Mouse (Mus musculus) v-Abl transformed pro-B cells (cell line): ENCODE results near the gene Rabggtb.
"Not testable (repeated sequence)": the region's sequence is repeated elsewhere in the genome, so short reads cannot be mapped to it uniquely, and the experiment has no call there.

Experiments
- in situ Hi-C, 2 experiments: fragments of 400-800 bp; cut with MboI; formaldehyde crosslinking; loops; one replicate each; pipeline ENCODE4 v1.15.1; 2025; ENCODE audit not compliant: unreplicated experiment in 2 of 2

Gene Rabggtb

GRCm38 (mm10) chr3:153889188-153889781 lies 23.5 kb downstream of the Rabggtb start:
- in situ Hi-C loops = no loop called here

- in situ Hi-C loops = no loop called here
Measured at GRCm38 (mm10) chr3:153888141-153888540, 24.7 kb downstream of the Rabggtb start.

- in situ Hi-C loops = no loop called here
Measured at GRCm38 (mm10) chr3:153886296-153886695, 26.5 kb downstream of the Rabggtb start.

- in situ Hi-C loops = no loop called here
Measured at GRCm38 (mm10) chr3:153871396-153871795, 41.4 kb downstream of the Rabggtb start.

GRCm38 (mm10) chr3:153867149-153868136 lies 45.4 kb downstream of the Rabggtb start:
- in situ Hi-C loops = no loop called here

GRCm38 (mm10) chr3:153864636-153865429 lies 48.0 kb downstream of the Rabggtb start:
- in situ Hi-C loops = no loop called here

GRCm38 (mm10) chr3:153863816-153864215 lies 49.0 kb downstream of the Rabggtb start:
- in situ Hi-C loops = no loop called here

GRCm38 (mm10) chr3:153860392-153860791 lies 52.4 kb downstream of the Rabggtb start:
- in situ Hi-C loops = not testable (repeated sequence)

- in situ Hi-C loops = no loop called here
Measured at GRCm38 (mm10) chr3:153858350-153859001, 54.3 kb downstream of the Rabggtb start.
